Mouse (Mus musculus): Measurements from ENCODE around the gene Cfdp1. TPM values are rescaled to one million over a fixed set of nuclear protein-coding genes. Genes with fewer than 3 reads are reported as not detected.

The Cfdp1 gene
- polyA plus RNA-seq, 1 experiment from 2014 or later, result 206 TPM

DNA sequence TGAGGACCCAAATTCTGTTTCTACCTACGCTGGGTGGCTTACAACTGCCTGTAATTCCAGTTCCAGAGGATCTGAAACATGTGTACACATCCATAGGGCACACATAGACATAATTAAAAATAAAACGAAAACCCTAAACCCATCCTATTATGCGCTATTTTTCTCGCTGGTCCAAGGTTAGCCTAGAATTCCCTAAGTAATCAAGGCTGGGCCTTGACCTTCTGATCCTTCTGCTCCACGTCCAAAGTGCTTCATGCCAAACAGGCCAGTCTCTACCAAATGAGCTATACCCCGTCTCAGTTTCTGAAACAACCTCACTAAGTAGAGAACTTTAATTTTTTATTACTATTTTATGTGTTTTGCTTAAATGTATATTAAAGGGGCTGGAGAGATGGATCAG, 78.3 kb downstream of the Cfdp1 start:
- no peaks in the 10 kb centered on the region for H3K36me3 ChIP-seq (ENCODE audit: control insufficient read depth, insufficient read depth, low read length)
- H3K9me3 ChIP-seq (ENCODE audit: control insufficient read depth, low read length), result no peaks in the 10 kb centered on the region
- WGBS, result 93% methylated on average over 6 of the region's 6 CpGs
- no peak overlapping the region for H3K9ac ChIP-seq (ENCODE audit: low read length)
- no peak overlapping the region for H3K4me3 ChIP-seq (ENCODE audit: low read depth, low read length)
- H3K4me2 ChIP-seq (ENCODE audit: low read depth, low read length, severe bottlenecking), result no peak overlapping the region
- ATAC-seq (replicated peaks; ENCODE audit: low FRiP score) (no peak), DNase-seq (ENCODE audit: low spot score) (no peak)
- H3K27me3 ChIP-seq (ENCODE audit: control insufficient read depth, insufficient read depth, low read length), result no peaks in the 10 kb centered on the region
- H3K27ac ChIP-seq (ENCODE audit: low read depth, low read length), result no peak overlapping the region
- H3K4me1 ChIP-seq (replicated peaks; ENCODE audit: control insufficient read depth, insufficient read depth, low read length), result no peaks in the 10 kb centered on the region

DNA sequence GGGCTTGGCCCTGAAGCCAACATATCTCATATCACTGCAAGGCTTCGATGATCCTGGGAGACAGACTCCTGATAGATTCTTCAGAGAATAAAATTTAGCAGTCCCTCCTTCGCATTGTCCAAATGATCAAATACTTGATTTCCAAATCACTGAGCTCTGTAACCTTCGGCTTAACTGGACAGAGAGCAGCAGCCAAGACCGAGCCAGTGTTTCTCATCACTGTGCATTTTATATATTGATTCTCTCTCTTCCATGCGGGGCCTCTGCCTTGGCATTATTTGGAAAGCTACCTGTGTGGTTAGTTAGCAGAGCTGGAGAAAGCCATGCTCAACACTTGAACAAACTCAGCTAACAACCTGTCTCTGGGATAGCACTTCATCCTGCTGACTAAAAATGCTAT, 80.6 kb downstream of the Cfdp1 start:
- H3K36me3 ChIP-seq (ENCODE audit: control insufficient read depth, insufficient read depth, low read length), result no peaks in the 10 kb centered on the region; the same call in 1 of the 2 replicates
- H3K4me3 ChIP-seq (ENCODE audit: low read depth, low read length), result no peak overlapping the region
- 95% methylated on average over 5 of the region's 5 CpGs for WGBS
- DNase-seq (ENCODE audit: low spot score) (no peak), ATAC-seq (replicated peaks; ENCODE audit: low FRiP score) (no peak)
- H3K27ac ChIP-seq (ENCODE audit: low read depth, low read length), result no peak overlapping the region
- H3K27me3 ChIP-seq (ENCODE audit: control insufficient read depth, insufficient read depth, low read length), result no peaks in the 10 kb centered on the region
- peaks cover 8% of the 10 kb centered on the region; the same call in 1 of the 2 replicates for H3K4me1 ChIP-seq (replicated peaks; ENCODE audit: control insufficient read depth, insufficient read depth, low read length)
- no peak overlapping the region for H3K4me2 ChIP-seq (ENCODE audit: low read depth, low read length, severe bottlenecking)
- no peaks in the 10 kb centered on the region for H3K9me3 ChIP-seq (ENCODE audit: control insufficient read depth, low read length)
- no peak overlapping the region for H3K9ac ChIP-seq (ENCODE audit: low read length)

DNA sequence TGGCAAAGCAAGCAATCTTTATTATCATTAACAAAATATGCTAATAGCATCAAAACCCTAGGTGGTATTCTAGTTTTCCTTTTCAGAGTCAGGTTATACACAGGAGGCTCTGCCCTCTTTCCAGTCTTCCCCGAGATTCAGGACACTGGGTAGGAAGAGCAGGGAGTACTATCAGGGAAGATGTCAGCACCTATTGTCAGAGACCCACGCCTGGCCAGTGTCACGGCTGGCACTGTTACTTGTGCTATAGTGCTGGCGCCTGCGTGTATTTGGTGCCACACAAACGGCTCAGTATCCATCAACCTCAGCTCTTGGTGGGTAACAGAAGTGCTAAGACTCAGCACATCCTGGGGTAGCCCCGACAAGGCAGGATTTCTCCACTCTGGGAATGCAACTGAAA, 81.0 kb downstream of the Cfdp1 start:
- WGBS, result 93% methylated on average over 7 of the region's 7 CpGs
- no peak overlapping the region for H3K9ac ChIP-seq (ENCODE audit: low read length)

DNA sequence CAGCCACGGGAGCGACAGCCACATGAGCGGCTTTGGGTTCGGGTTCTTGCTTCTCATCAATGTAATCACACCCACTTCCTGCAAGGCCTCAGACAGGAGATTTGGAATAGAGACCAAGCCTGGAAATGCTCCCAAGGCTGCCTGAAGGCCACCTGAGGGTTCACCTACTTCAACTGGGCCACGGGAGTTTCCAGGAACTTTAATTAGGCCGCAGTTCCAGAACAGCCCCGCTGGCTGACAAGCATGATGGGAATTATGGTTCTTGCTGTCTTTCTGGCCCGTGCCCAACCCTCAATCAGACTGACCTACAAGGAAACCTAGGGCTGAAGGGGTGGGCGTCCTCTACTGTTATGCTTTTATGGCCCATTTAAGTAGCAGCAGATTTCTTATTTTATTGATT, 82.0 kb downstream of the Cfdp1 start:
- H3K4me3 ChIP-seq (ENCODE audit: low read depth, low read length), result no peak overlapping the region
- H3K9ac ChIP-seq (ENCODE audit: low read length), result no peak overlapping the region
- 92% methylated on average over 9 of the region's 9 CpGs for WGBS
- H3K27me3 ChIP-seq (ENCODE audit: control insufficient read depth, insufficient read depth, low read length), result no peaks in the 10 kb centered on the region
- H3K4me1 ChIP-seq (replicated peaks; ENCODE audit: control insufficient read depth, insufficient read depth, low read length), result peaks cover 8% of the 10 kb centered on the region; the same call in 1 of the 2 replicates
- no peak for DNase-seq (ENCODE audit: low spot score)
- no peak for ATAC-seq (replicated peaks; ENCODE audit: low FRiP score)
- H3K36me3 ChIP-seq (ENCODE audit: control insufficient read depth, insufficient read depth, low read length), result no peaks in the 10 kb centered on the region; the same call in 1 of the 2 replicates
- H3K4me2 ChIP-seq (ENCODE audit: low read depth, low read length, severe bottlenecking), result no peak overlapping the region
- H3K9me3 ChIP-seq (ENCODE audit: control insufficient read depth, low read length), result no peaks in the 10 kb centered on the region
- H3K27ac ChIP-seq (ENCODE audit: low read depth, low read length), result no peak overlapping the region

More for the DNA sequence above, 81.0 kb downstream of the Cfdp1 start:
- ATAC-seq (replicated peaks; ENCODE audit: low FRiP score), result no peak
- H3K27ac ChIP-seq (ENCODE audit: low read depth, low read length), result no peak overlapping the region
- H3K4me1 ChIP-seq (replicated peaks; ENCODE audit: control insufficient read depth, insufficient read depth, low read length), result peaks cover 8% of the 10 kb centered on the region; the same call in 1 of the 2 replicates
- no peak for DNase-seq (ENCODE audit: low spot score)
- H3K27me3 ChIP-seq (ENCODE audit: control insufficient read depth, insufficient read depth, low read length), result no peaks in the 10 kb centered on the region
- H3K4me2 ChIP-seq (ENCODE audit: low read depth, low read length, severe bottlenecking), result no peak overlapping the region
- no peaks in the 10 kb centered on the region; the same call in 1 of the 2 replicates for H3K36me3 ChIP-seq (ENCODE audit: control insufficient read depth, insufficient read depth, low read length)
- H3K9me3 ChIP-seq (ENCODE audit: control insufficient read depth, low read length), result no peaks in the 10 kb centered on the region
- H3K4me3 ChIP-seq (ENCODE audit: low read depth, low read length), result no peak overlapping the region

DNA sequence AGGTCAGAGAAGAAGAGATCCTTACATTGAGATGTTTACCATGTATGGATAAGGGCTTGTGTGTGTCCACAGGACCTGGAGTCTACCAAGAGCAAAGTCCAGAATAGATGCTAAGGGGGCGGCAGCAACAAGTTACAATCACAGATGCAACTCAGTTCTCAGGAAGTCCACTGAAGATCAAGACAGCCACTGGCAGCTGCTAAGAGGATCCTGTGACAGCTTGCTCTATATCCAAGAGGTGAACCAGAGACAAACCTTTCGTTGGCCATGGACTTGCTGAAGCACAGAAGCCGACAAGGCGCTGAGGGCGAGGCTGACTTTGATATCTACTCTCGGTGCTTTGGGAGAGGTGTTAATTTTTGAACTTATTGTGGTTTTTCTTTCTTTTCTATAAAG, 82.5 kb downstream of the Cfdp1 start:
- Histone ChIP-seq H3K4me1 (replicated peaks; ENCODE audit: control insufficient read depth, insufficient read depth, low read length) (peaks cover 8% of the 10 kb centered on the region; the same call in 1 of the 2 replicates), H3K27ac (ENCODE audit: low read depth, low read length) (no peak overlapping the region), H3K9me3 (ENCODE audit: control insufficient read depth, low read length) (no peaks in the 10 kb centered on the region), H3K27me3 (ENCODE audit: control insufficient read depth, insufficient read depth, low read length) (no peaks in the 10 kb centered on the region), H3K4me2 (ENCODE audit: low read depth, low read length, severe bottlenecking) (no peak overlapping the region), H3K36me3 (ENCODE audit: control insufficient read depth, insufficient read depth, low read length) (no peaks in the 10 kb centered on the region; the same call in 1 of the 2 replicates), H3K4me3 (ENCODE audit: low read depth, low read length) (no peak overlapping the region), H3K9ac (ENCODE audit: low read length) (no peak overlapping the region)
- ATAC-seq (replicated peaks; ENCODE audit: low FRiP score), result no peak
- 99% methylated on average over 6 of the region's 6 CpGs for WGBS
- DNase-seq (ENCODE audit: low spot score), result no peak

DNA sequence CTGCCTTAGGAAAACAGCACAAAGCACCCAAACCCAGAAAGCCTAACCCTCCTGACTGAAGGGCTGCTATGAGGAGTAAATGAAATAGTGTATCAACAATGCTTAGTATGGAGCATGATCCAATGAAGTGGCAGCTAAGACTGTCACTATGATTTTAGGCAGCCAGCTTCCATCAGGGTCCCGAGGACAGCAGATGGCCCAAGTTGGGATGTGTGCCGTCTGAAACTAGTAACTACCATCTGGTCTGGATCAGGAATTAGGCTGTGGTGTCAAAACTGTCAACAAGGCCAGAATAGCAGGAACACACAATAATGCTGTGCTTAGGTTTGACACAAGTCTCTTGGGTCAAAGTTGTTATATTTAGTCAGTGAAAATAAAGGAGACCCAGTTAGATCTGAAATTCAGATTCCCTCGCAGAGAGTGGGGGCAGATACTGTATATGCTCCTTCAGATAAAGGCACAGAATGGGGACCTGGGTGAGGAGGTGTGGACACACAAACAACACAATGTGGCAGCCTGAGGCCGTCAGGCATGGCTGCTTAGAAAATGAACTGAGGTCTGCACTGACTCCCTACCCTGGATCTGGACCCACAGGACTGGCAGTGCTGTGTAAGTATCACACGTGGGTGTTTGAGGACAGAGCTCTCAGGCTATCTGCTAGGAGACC, 83.0 kb downstream of the Cfdp1 start:
- ATAC-seq (replicated peaks; ENCODE audit: low FRiP score), result no peak
- WGBS, result 77% methylated on average over 5 of the region's 5 CpGs
- H3K4me1 ChIP-seq (replicated peaks; ENCODE audit: control insufficient read depth, insufficient read depth, low read length), result peaks cover 8% of the 10 kb centered on the region; the same call in 1 of the 2 replicates
- no peaks in the 10 kb centered on the region for H3K9me3 ChIP-seq (ENCODE audit: control insufficient read depth, low read length)
- no peak overlapping the region for H3K9ac ChIP-seq (ENCODE audit: low read length)
- H3K4me3 ChIP-seq (ENCODE audit: low read depth, low read length), result no peak overlapping the region
- H3K4me2 ChIP-seq (ENCODE audit: low read depth, low read length, severe bottlenecking), result no peak overlapping the region
- no peaks in the 10 kb centered on the region for H3K27me3 ChIP-seq (ENCODE audit: control insufficient read depth, insufficient read depth, low read length)
- DNase-seq (ENCODE audit: low spot score), result no peak
- no peak overlapping the region for H3K27ac ChIP-seq (ENCODE audit: low read depth, low read length)
- H3K36me3 ChIP-seq (ENCODE audit: control insufficient read depth, insufficient read depth, low read length), result no peaks in the 10 kb centered on the region; the same call in 1 of the 2 replicates

DNA sequence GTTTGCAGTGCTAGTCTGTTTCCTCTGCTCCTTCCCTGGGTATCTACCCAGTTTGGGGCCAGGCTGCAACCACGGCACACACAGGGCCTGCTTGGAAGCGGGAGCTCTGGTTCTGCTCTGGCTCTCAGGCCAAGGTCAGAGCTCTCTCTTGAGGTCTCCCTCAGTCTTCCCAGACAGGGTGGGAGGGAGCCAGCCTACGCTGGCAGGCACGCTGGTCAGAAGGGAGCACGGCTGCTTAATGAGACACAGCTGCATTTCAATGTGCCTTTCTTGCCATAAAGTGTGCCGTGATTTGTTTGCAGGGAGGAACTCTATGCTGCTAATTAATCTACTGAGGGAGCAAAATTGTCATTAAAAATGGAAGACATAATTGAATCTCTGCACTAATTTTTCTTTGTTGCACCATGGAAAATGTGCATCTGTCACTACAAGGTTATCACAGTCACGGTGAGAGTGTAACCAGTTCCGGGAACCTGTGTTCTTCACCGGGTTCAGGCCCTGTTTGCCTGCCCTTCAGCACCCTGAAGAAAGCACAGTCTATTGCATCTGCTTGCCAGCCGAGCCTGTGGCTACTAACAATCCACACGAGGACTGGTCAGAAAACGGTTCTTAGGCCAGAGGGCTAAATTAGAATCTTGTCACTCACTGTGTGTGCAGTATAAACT, 84.2 kb downstream of the Cfdp1 start:
- Histone ChIP-seq H3K4me2 (ENCODE audit: low read depth, low read length, severe bottlenecking) (no peak overlapping the region), H3K4me1 (replicated peaks; ENCODE audit: control insufficient read depth, insufficient read depth, low read length) (peaks cover 8% of the 10 kb centered on the region; the same call in 1 of the 2 replicates), H3K27ac (ENCODE audit: low read depth, low read length) (0 out of 2 replicates have a peak overlapping the region, but pooled peaks have one; percentile 46), H3K36me3 (ENCODE audit: control insufficient read depth, insufficient read depth, low read length) (no peaks in the 10 kb centered on the region; the same call in 1 of the 2 replicates), H3K4me3 (ENCODE audit: low read depth, low read length) (no peak overlapping the region), H3K9ac (ENCODE audit: low read length) (peak overlapping the region; percentile 20; the same call in 1 of the 2 replicates), H3K9me3 (ENCODE audit: control insufficient read depth, low read length) (no peaks in the 10 kb centered on the region), H3K27me3 (ENCODE audit: control insufficient read depth, insufficient read depth, low read length) (no peaks in the 10 kb centered on the region)
- WGBS, result 52% methylated on average over 12 of the region's 12 CpGs
- DNase-seq (ENCODE audit: low spot score) (no peak), ATAC-seq (replicated peaks; ENCODE audit: low FRiP score) (no peak; the same call in 1 of the 2 replicates)

DNA sequence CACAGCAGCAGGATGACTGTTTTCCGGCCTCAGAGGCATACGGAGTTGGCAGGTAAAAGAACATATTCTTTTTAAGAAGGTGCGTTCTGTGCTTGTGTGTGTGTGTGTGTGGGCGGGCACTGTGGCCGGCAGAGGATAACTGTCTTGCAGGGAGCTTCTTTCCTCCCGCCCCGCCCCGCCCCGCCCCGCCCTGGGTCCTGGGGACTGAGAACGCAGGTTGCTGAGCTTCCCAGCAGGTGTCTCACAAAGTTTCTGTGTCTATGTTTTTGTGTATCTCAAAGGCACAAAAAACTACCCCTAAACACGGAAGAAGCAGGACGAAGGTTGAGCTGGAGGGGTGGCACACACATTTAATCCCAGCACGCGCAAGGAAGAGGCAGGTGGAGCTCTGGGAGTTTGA, 84.8 kb downstream of the Cfdp1 start:
- 49% methylated on average over 15 of the region's 15 CpGs for WGBS
- no peak overlapping the region for H3K9ac ChIP-seq (ENCODE audit: low read length)
- H3K4me3 ChIP-seq (ENCODE audit: low read depth, low read length), result no peak overlapping the region
- no peak for DNase-seq (ENCODE audit: low spot score)
- H3K9me3 ChIP-seq (ENCODE audit: control insufficient read depth, low read length), result no peaks in the 10 kb centered on the region
- H3K4me1 ChIP-seq (replicated peaks; ENCODE audit: control insufficient read depth, insufficient read depth, low read length), result peaks cover 8% of the 10 kb centered on the region; the same call in 1 of the 2 replicates
- no peak overlapping the region for H3K27ac ChIP-seq (ENCODE audit: low read depth, low read length)
- no peaks in the 10 kb centered on the region for H3K27me3 ChIP-seq (ENCODE audit: control insufficient read depth, insufficient read depth, low read length)
- H3K4me2 ChIP-seq (ENCODE audit: low read depth, low read length, severe bottlenecking), result no peak overlapping the region
- no peak for ATAC-seq (replicated peaks; ENCODE audit: low FRiP score)
- H3K36me3 ChIP-seq (ENCODE audit: control insufficient read depth, insufficient read depth, low read length), result no peaks in the 10 kb centered on the region; the same call in 1 of the 2 replicates
